Comparison of ENCODE assay signal across 8 mouse cellular contexts in genomic region chr3:105450641-105451470, GRCm38 (mm10). TPM values are rescaled to one million over a fixed set of nuclear protein-coding genes. Genes with fewer than 3 reads are reported as not detected.
DNase-seq lines count a peak whose midpoint lies in the region; ATAC-seq and TF ChIP-seq lines count a peak whose summit lies in the region.

No protein-coding gene starts in this region.

- 3% methylated on average over 22 of the region's 22 CpGs for WGBS in lung, embryonic 14.5 days
- WGBS in heart, embryonic 14.5 days: 2% methylated on average over 22 of the region's 22 CpGs
- WGBS in liver, embryonic 13.5 days (ENCODE audit: insufficient replicate concordance): 3% methylated on average over 22 of the region's 22 CpGs

- no peak overlapping the region for H3K9ac ChIP-seq in lung, embryonic 14.5 days
- H3K9ac ChIP-seq in heart, embryonic 14.5 days (ENCODE audit: low read length): peak overlapping the region; percentile 73
- H3K9ac ChIP-seq in liver, embryonic 13.5 days: no peak overlapping the region

- no peaks in the 10 kb centered on the region for H3K4me1 ChIP-seq in lung, embryonic 14.5 days (ENCODE audit: insufficient read depth)
- peaks cover 4 to 14% of the 10 kb centered on the region in 2 experiments; a peak in 3 of 4 replicates for H3K4me1 ChIP-seq in heart, embryonic 14.5 days (ENCODE audit: control insufficient read depth in 2 of 2, insufficient read depth in 2 of 2, low read length in 2 of 2)
- H3K4me1 ChIP-seq in liver, embryonic 13.5 days (replicated peaks): peaks cover 12% of the 10 kb centered on the region; the same call in 1 of the 2 replicates

- peak overlapping the region; percentile 99 for H3K4me2 ChIP-seq in lung, embryonic 14.5 days
- H3K4me2 ChIP-seq in heart, embryonic 14.5 days (ENCODE audit: low read length): peak overlapping the region; percentile 100
- H3K4me2 ChIP-seq in liver, embryonic 13.5 days: peak overlapping the region; percentile 63

- H3K9me3 ChIP-seq in lung, embryonic 14.5 days (ENCODE audit: low read depth, low read length): no peaks in the 10 kb centered on the region
- H3K9me3 ChIP-seq in heart, embryonic 14.5 days (ENCODE audit: control insufficient read depth, low read length): no peaks in the 10 kb centered on the region
- no peaks in the 10 kb centered on the region for H3K9me3 ChIP-seq in liver, embryonic 13.5 days (replicated peaks)

- no peaks in the 10 kb centered on the region for H3K36me3 ChIP-seq in lung, embryonic 14.5 days (ENCODE audit: insufficient read depth)
- H3K36me3 ChIP-seq in heart, embryonic 14.5 days (ENCODE audit: control insufficient read depth, insufficient read depth, low read length): no peaks in the 10 kb centered on the region
- H3K36me3 ChIP-seq in liver, embryonic 13.5 days: no peaks in the 10 kb centered on the region

- H3K27me3 ChIP-seq in lung, embryonic 14.5 days (ENCODE audit: insufficient read depth, low read length): peaks cover 67% of the 10 kb centered on the region
- peaks cover 37% of the 10 kb centered on the region for H3K27me3 ChIP-seq in heart, embryonic 14.5 days (ENCODE audit: control insufficient read depth, insufficient read depth, low read length)
- H3K27me3 ChIP-seq in liver, embryonic 13.5 days: peaks cover 74% of the 10 kb centered on the region

- peak; percentile 34 for TF ChIP-seq CTCF in lung, embryonic 14.5 days (IDR thresholded peaks at IDR 0.05; ENCODE audit: low read depth)

- ATAC-seq in lung, embryonic 14.5 days (ENCODE audit: insufficient read depth): 0 out of 2 replicates have a peak, but pooled peaks have one; percentile 18
- ATAC-seq in heart, embryonic 14.5 days (ENCODE audit: insufficient number of reproducible peaks, insufficient read depth, low FRiP score, low read depth): no peak
- no peak for ATAC-seq in liver, embryonic 13.5 days (ENCODE audit: low read depth)

- DNase-seq in lung, embryonic 14.5 days: peak; percentile 57
- no peak for DNase-seq in lung, postnatal 4 days
- peak; percentile 55 for DNase-seq in embryo, embryonic 9.5 days (ENCODE audit: extremely low spot score)
- peak; percentile 62 for DNase-seq in kidney, postnatal 10 days
- no peak for DNase-seq in liver, embryonic 13.5 days
- peak; percentile 68 to 77 for DNase-seq in right cerebral cortex, adult 2 months (ENCODE audit: low spot score in 2 of 2)
- no peak for DNase-seq in thymus, adult 18-20 months

- H3K27ac ChIP-seq in lung, embryonic 14.5 days (ENCODE audit: low read depth): no peak overlapping the region
- no peak overlapping the region for H3K27ac ChIP-seq in heart, embryonic 14.5 days (replicated peaks in 1 of 2; ENCODE audit: control insufficient read depth in 1 of 2, insufficient read depth in 1 of 2, low read depth in 2 of 2, low read length in 2 of 2)
- H3K27ac ChIP-seq in liver, embryonic 13.5 days: no peak overlapping the region

- H3K4me3 ChIP-seq in lung, embryonic 14.5 days (ENCODE audit: low read depth, low read length): peak overlapping the region; percentile 59
- H3K4me3 ChIP-seq in heart, embryonic 14.5 days (ENCODE audit: control insufficient read depth in 1 of 2, insufficient read depth in 1 of 2, low read depth in 1 of 2, low read length in 2 of 2): peak overlapping the region; percentile 55 to 70
- peak overlapping the region; percentile 45; the same call in 1 of the 2 replicates for H3K4me3 ChIP-seq in liver, embryonic 13.5 days (replicated peaks)

RNA-seq across cellular contexts. Expression of gene Kcnd3, which starts 1.3 kb away (rescaled TPM):
- 0.39 and 0.50 TPM in 2 replicates for polyA plus RNA-seq in lung, embryonic 14.5 days (2014; fragmentation: Nextera tagmentation; extraction: Ambion mirVana)
- polyA plus RNA-seq in heart, embryonic 14.5 days (2014; fragmentation: Nextera tagmentation; extraction: Ambion mirVana): 0.49 and 0.91 TPM in 2 replicates
- 0.10 TPM in 2 replicates for polyA plus RNA-seq in liver, embryonic 13.5 days (2015; fragmentation: Nextera tagmentation; extraction: Ambion mirVana)

Comparison
In these comparisons a context has a peak if more than half of its experiments do, and no peak if none do; other contexts are left out.
1. DNase-seq: peak in lung, embryonic 14.5 days (single experiment), embryo, embryonic 9.5 days (single experiment), kidney, postnatal 10 days (single experiment) and right cerebral cortex, adult 2 months (2 of 2); none in lung, postnatal 4 days (0 of 2), liver, embryonic 13.5 days (single experiment) and thymus, adult 18-20 months (0 of 2).
2. Peak in every context shown above with its lines, with median percentiles within 50 percentile points of each other: H3K4me2 ChIP-seq and H3K4me3 ChIP-seq.